Mouse (Mus musculus) bone marrow macrophage, adult 2 months (primary cell): ENCODE data around the gene Gyg. TPM values are rescaled to one million over a fixed set of nuclear protein-coding genes. Genes with fewer than 3 reads are reported as not detected.
A peak's percentile ranks its signal among the peaks of the same experiment; 100 is the strongest.
"Not testable (repeated sequence)": the region's sequence is repeated elsewhere in the genome, so short reads cannot be mapped to it uniquely, and the experiment has no call there.

ENCODE experiments used
- H3K27ac ChIP-seq: 2 replicates; pipeline ENCODE4 v1.5.1; 2012; ENCODE audit warnings: low read depth, low read length; ENCODE audit not compliant: insufficient read depth
- H3K4me1 ChIP-seq: 2 replicates; pipeline ENCODE4 v1.6.1; 2012; ENCODE audit warnings: low read length; ENCODE audit not compliant: control insufficient read depth, insufficient read depth
- H3K4me3 ChIP-seq: 2 replicates; pipeline ENCODE4 v1.5.1; 2012; ENCODE audit warnings: mild to moderate bottlenecking, low read length, moderate library complexity; ENCODE audit not compliant: insufficient read depth
- CTCF ChIP-seq: IDR thresholded peaks from 2 replicates; pipeline ENCODE4 v1.5.1; 2012; ENCODE audit warnings: low read depth, mild to moderate bottlenecking, low read length, moderate library complexity
- POLR2A ChIP-seq: IDR thresholded peaks from 2 replicates; pipeline ENCODE4 v1.6.1; 2012; ENCODE audit warnings: mild to moderate bottlenecking, low read depth, low read length, borderline replicate concordance
- polyA plus RNA-seq: library from polyadenylated mRNA; stranded (reverse); fragments of >200 nt; gene quantifications from 2 replicates; pipeline ENCODE4 v1.2.4, GENCODE M21; 2012; ENCODE audit not compliant: missing spikeins, insufficient read depth, insufficient read length

Gyg gene
- polyA plus RNA-seq, 1 experiment = 171 TPM

- no peak overlapping the region for H3K4me3 ChIP-seq
- H3K27ac ChIP-seq = peak overlapping the region; percentile 89
- no peak for TF ChIP-seq CTCF
- no peak for TF ChIP-seq POLR2A
- peaks cover 65% of the 10 kb centered on the region for H3K4me1 ChIP-seq
Measured at GRCm38 (mm10) chr3:20133745-20134144, 21.4 kb downstream of the Gyg start.

DNA sequence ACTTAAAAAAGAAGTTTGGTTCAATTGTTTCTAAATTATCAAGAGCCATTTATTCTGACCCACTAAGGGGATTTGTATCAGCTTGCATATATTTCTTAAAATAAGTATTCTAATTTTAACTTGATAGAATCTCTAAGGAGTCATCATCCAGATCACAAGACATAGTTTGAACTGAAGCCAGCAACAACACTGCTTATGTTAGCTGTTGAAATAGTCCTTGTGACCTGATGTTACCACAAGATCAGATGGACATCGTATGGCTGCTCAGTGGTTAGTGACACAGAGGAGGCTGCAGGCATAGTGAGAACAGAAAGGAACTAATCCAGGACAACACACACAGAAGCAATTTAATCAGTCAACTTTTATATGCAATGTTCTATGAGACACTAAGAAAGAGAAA lies 22.4 kb downstream of the Gyg start:
- TF ChIP-seq CTCF (no peak), POLR2A (no peak)
- Histone ChIP-seq H3K4me1 (peaks cover 65% of the 10 kb centered on the region), H3K4me3 (no peak overlapping the region), H3K27ac (peak overlapping the region; percentile 90)

DNA sequence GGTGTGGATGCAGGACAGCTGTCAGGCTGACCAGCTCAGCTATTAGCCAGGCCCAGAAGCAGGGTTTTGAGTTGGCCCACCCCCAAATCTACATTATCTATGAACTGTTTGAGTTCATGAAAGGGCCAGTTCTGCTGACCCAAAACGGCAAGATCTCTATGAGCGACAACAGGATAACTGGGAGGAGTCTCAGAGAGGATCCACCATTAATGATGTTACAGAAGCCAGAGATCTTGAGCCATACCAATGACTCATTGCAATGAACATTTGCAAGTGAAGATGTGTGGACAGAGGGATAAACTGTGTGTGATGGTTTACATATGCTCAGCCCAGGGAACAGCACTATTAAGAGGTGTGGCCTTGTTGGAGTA lies 23.8 kb downstream of the Gyg start:
- H3K4me3 ChIP-seq = no peak overlapping the region
- peak overlapping the region; percentile 96 for H3K27ac ChIP-seq
- H3K4me1 ChIP-seq = peaks cover 55% of the 10 kb centered on the region
- TF ChIP-seq POLR2A = no peak
- TF ChIP-seq CTCF = no peak

DNA sequence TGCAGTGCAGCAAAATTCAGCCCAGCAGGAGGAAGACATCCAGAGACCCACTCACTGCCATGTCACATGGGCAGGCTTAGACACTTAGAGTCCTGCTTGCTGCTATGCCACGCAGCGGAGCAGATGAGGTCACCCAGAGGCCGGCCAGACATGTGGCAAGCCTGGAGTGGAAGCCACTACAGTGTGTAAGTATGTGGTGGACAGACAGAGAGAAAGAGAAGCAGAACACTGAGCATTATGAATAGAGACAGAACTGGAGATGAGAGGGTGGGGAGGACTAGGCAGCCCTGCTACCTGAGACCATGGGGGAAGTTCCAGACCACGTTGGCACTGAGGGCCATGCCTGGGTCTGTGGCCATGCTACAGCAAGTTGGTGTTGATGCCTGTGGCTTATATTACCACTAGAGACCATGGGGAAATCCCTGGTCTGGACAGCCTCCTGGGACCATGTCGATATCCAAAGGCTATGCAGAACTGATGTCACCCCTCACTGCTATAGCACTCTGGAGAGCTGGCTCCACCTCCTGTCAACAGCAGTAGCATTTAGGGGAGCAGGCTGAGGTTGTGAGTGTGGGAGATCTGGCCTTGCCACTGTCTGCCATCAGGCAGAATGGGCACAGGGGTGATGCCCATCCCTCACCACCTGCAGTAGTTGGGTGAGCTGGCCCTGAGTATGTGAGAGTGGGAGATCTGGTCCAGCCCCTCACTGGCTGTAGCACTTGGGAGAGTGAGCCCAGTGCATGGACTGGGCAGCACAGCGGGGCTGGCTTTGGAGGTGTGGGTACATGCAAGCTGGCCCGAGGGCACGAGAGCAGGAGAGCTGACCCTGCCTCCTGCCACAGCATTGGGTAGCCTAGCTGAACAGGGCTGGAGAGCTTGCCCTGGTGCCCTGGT lies 24.4 kb downstream of the Gyg start:
- peaks cover 49% of the 10 kb centered on the region for H3K4me1 ChIP-seq
- H3K27ac ChIP-seq = peak overlapping the region; percentile 96
- no peak overlapping the region for H3K4me3 ChIP-seq
- TF ChIP-seq POLR2A (no peak), CTCF (no peak)

GRCm38 (mm10) chr3:20129491-20129890 lies 25.6 kb downstream of the Gyg start:
- H3K4me3 ChIP-seq = no peak overlapping the region
- no peak for TF ChIP-seq CTCF
- no peak for TF ChIP-seq POLR2A
- peak overlapping the region; percentile 96 for H3K27ac ChIP-seq
- peaks cover 42% of the 10 kb centered on the region for H3K4me1 ChIP-seq

DNA sequence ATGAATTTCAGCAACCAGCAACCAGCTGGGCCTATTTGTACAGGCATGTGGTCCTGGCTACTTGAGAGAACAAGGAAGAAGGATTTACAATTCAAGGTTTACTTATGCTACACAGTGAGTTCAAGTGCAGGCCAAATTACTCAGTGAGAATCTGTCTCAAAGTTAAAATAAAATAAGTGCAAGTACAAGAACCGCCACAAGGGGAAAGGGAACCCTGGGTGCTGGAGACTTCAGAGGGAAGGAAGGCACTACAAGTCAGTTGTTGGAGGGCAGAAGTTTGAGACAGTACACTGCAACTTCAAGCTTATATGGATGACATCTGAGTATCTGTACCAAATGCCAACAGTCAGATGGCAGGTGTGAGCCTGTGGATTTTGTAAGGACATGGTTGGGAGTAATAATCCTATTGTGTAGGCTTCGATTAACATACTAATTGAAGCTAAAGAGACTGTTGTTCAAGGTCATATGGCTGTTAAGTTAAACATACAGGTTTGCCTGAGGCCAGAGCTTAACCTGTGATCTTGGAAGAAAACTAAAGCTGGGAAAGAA lies 28.0 kb downstream of the Gyg start:
- no peak for TF ChIP-seq CTCF
- no peak for TF ChIP-seq POLR2A
- Histone ChIP-seq H3K4me3 (no peak overlapping the region), H3K4me1 (peaks cover 27% of the 10 kb centered on the region), H3K27ac (no peak overlapping the region)

DNA sequence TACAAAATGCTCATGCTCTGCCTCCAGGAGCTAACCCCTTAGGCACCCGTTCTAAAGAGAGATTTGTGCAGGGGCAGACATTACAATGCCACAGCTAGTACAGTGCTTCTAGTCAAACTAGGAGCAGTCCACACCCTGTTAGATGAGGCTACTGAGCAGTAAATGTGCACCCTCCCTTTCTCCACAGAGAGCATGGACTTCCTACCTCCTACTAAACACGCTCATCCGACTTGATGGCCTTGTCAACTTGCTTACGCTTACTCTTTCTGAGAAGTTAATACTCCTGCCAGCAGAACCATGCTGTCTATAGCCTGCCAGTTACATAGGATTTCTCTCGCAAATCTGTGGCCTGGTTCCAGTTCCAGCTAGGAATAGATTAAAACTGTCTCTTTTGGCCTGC lies 29.5 kb downstream of the Gyg start:
- TF ChIP-seq CTCF (no peak), POLR2A (no peak)
- no peak overlapping the region for H3K27ac ChIP-seq
- no peak overlapping the region for H3K4me3 ChIP-seq
- H3K4me1 ChIP-seq = peaks cover 14% of the 10 kb centered on the region

DNA sequence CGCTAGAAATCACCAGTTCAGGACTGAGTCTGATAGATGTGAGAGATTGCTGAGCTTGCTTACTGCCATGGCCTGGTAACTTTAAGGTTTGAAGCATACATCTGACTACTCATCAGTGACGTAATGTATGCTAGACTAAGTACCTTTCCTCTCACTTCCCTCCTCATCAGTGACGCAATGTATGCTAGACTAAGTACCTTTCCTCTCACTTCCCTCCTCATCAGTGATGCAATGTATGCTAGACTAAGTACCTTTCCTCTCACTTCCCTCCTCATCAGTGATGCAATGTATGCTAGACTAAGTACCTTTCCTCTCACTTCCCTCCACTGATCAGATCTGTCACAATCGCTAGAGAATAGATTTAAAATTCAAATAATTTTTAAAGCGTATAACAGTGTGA lies 33.5 kb downstream of the Gyg start:
- not testable (repeated sequence) for H3K4me1 ChIP-seq, H3K4me3 ChIP-seq, H3K27ac ChIP-seq

- TF ChIP-seq CTCF = no peak
- no peak for TF ChIP-seq POLR2A
- no peak overlapping the region for H3K4me3 ChIP-seq
- H3K27ac ChIP-seq = no peak overlapping the region
- no peaks in the 10 kb centered on the region for H3K4me1 ChIP-seq
Measured at GRCm38 (mm10) chr3:20119686-20120244, 35.4 kb downstream of the Gyg start.

DNA sequence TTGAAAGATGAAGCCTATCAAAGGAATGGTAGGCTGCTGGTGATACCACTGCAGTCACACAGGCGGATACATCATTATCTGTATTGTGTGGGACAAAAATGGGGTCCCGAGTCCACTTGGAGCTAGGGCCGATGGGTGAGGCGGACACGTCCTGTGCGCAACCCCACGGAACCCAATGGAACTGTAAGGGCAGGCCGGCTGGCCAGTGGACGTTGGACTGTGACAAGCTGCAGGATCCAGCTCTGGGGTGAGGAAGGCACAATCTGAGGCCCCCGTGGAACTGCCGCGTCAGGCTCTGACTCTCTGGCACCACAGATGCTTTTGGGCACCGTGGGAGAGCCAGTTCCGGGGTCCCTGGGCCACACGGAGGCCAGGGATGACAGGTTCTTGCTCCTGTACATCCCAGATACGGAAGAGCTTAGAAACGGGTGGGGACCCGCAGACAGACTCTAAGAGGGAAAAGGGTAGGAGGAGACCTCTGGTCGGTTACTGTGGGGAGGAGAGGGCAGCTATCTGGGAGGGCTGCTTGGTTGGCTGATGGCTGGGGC lies 36.0 kb downstream of the Gyg start:
- no peak overlapping the region for H3K27ac ChIP-seq
- no peaks in the 10 kb centered on the region for H3K4me1 ChIP-seq
- TF ChIP-seq CTCF (no peak), POLR2A (no peak)
- no peak overlapping the region for H3K4me3 ChIP-seq
